Mouse (Mus musculus) spleen, adult 12 weeks (tissue): ENCODE data around the gene Cideb.

Source experiments
- DNase-seq: peaks from one replicate; pipeline ENCODE4 v3.0.0; 2022; ENCODE audit warnings: low spot score

The Cideb gene

GRCm38 (mm10) chr14:55758363-55758784 is at the start of gene Cideb:
Gene Cideb, minus strand, starts transcription at chr14:55758458.
- DNase-seq, result no peak

DNA sequence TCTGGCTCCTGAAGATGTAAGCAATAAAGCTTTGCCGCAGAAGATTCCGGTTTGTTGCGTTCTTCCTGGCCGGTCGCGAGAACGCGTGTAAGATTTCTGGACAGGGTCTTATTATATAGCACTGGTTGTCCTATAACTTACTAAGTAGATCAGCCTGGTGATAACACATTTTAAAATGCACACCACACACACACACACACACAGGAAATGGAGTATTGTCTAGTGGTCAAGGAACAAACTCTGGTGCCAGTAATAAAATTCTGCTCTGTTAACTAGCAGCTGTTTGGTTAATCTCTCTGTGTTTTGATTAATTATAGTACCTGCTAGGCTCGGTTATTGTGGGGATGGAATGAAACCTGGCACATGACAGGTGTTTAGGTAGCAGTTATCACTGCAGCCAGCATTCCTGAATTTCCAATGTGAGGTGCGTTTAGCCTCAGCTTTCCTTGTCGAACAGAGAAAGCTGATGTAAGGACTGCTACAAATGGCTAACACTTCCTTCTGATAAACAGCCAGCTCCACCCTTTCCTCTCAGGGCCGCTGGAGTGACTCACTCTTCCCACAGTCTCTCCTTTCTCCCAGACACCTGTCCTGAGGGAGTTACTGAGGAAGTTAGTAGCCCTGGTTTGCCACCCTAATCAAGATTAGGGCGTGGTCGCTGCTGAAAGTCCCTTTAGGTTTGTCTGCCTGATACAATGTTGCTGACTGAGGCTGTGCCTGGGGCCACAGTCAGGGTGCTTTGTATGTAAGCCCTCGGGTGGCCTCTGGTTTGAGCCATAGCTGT is 37.3 kb upstream of the Cideb start:
- no peak for DNase-seq

- DNase-seq, result no peak
Measured at GRCm38 (mm10) chr14:55793946-55794345, 35.7 kb upstream of the Cideb start.

DNA sequence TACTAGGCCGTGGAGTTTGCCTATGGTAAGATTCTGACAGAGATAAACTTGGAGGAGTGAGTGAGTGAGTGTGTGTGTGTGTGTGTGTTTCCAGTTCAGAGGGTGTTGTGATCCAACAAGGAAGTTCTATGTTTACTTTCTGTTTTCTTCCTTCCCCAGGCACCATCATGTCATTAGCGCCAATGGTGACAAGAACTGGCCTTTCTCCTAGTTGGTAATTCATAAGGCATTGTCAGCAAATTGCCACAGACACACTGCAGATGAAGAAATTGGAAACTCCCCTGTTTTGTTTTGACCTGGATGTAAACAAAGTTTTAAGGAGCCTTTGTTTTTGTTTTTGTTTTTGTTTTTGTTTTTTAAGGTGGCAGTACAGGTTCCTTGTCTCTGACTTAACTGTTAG is 35.2 kb upstream of the Cideb start:
- no peak for DNase-seq

GRCm38 (mm10) chr14:55788256-55789050 is 30.2 kb upstream of the Cideb start, which contains the start of gene Ripk3:
Gene Ripk3, minus strand, starts transcription at chr14:55788865.
- peak; percentile 43 for DNase-seq

- DNase-seq, result no peak
Measured at GRCm38 (mm10) chr14:55787731-55788130, 29.5 kb upstream of the Cideb start.

GRCm38 (mm10) chr14:55785195-55785594 is 26.9 kb upstream of the Cideb start:
- DNase-seq, result no peak

DNA sequence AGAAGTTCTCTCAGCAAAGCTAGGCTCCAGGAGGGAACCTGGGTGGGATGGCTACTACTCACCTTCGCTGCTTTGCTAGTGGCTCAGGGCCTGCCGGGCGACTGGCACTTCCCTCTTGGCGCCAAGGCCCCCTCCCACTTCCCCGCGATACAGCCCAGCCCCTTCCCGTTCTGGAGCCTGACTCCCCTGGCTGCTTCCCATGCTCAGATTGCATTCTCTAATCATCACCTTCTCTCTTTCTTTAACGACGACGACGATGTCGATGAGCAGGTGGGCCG is 25.6 kb upstream of the Cideb start, which contains the start of gene Adcy4:
Adcy4 (minus strand) TSS at position 138 of the 278 bp plus-strand sequence.
- no peak for DNase-seq

DNA sequence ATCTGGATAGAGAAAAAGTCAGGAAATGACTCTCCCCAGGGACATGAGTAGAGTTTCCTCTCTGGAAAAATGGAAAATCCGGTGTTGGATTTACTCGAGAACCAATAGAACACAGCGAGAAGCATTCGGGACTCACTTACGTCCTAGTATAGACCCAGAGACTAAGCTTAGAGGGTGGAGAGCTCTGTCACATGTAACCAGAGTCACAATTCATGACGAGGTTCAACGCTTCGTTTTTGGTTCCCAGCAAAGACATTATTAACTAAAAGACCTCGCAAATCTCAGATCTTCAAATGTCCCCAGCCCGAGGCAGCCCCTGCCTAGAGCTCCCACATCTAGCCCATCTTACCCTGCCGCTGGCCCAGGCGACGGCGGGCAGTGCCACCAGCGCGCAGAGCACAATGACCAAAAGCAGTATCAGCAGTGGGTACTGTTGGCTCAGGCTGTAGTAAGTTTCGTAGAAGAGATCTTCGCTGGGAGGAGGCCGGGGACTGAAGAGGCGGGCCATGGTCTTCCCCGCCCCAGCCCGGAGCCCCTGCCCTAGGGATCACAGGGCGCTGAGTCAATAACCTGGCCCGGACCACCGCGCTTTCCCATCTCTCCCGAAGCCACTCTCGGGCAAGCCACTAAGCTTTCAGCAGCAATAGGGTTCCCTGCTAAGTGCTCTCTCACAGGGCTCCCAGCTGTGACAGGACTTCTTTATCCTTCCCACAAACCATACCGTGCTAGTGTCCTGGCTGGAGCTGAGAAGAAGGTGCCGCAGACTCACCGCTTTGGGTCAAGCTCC is 25.1 kb upstream of the Cideb start:
- no peak for DNase-seq

DNA sequence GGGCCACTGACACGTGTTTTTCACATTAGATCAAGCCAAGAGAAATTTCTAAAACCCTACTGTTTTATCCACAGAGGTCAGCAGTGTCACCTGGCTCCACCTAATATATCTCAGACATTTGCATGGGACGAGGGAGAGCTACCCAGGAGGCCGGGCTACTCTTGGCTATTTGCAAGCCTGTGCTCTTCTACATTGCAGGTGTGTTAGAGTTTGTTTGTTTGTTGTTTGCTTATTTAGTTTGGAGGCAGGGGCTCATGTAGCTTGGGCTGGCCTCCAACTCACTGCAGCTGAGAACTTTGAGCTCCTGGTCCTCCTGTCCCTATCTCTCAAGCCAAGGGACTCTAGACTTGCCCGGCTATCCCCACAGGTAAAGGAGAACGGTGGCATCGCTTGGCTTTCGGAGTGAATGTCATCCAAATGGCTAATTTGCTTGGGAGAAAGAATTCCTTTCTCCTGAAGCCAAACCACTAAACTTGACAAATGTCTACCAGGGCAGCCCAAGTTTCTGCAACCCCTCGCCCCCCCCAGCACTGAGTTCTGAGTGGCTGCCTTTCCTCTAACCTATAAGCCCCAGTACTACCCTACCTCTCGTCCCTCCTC is 24.2 kb upstream of the Cideb start:
- DNase-seq, result no peak

GRCm38 (mm10) chr14:55781310-55781709 is 23.1 kb upstream of the Cideb start:
- DNase-seq, result no peak

GRCm38 (mm10) chr14:55780736-55781135 is 22.5 kb upstream of the Cideb start:
- no peak for DNase-seq

DNA sequence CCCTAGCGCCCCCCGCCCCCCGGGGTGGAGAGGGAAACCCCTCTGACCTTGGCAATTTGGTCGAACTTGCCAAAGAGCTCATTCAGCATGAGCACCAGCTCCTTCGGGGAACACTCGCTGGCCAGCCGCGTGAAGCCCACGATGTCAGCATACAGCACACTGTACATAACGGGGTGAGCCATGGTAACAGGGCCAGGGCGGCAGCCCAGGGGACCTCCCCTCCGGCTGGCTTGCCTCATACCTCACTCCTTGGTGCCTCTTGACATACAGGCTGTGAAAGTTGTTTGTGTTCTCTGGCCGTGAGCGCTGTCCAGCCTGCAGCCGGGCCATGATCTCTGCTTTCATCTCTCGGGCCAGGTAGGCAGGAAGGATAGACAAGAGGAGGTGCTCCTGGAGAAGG is 21.4 kb upstream of the Cideb start:
- no peak for DNase-seq

- no peak for DNase-seq
Measured at GRCm38 (mm10) chr14:55778686-55779085, 20.4 kb upstream of the Cideb start.

GRCm38 (mm10) chr14:55777806-55778205 is 19.5 kb upstream of the Cideb start:
- DNase-seq, result no peak

DNA sequence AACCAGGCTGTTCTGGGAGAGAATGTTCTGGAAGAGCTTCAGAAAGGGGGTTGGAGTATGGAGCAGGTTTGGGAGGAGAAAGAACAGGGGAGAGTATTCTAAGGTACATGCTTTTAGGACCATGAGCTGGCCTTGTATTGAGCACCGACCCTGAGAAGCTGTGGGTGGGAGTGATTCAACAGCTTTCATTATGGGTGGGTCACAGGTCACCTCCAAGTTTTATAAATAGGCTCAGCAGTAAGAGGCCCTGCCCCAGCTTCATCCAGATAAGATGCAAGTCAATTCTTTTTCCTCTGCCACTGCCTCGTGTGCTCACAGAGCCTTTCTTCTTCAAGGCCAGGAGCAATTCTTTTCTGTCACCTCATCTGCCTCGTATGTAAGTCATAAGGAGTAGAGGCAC is 18.9 kb upstream of the Cideb start:
- DNase-seq, result no peak

GRCm38 (mm10) chr14:55776711-55777110 is 18.5 kb upstream of the Cideb start:
- no peak for DNase-seq

DNA sequence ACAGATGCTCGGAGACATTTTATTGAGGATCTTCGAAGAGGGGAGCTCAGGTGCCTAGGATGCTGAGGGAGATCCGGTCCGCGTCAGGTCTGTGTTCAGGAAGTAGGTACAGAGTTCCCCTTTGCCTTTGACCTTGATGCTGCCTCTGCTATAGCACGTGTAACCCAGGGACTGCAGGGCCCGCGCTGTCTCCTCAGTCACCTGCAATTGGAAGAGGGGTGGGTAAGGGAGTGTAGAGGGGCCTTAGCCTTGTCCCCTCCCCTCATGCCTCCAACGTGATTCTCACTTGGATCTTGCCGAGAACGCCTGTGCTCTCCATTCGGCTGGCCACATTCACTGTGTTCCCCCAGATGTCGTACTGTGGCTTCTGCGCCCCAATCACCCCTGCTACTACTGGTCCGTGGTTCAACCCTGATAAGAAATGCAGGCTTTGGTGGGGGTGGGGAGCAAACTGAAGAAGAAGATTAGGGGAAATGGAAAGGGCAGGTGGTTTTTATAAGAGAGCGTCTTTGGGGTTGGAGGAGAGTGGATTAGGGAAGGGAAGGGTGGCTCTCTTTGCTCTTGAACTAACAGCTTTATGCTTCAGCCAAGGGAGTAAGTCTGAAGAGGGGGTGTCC is 10.9 kb upstream of the Cideb start:
- no peak for DNase-seq

DNA sequence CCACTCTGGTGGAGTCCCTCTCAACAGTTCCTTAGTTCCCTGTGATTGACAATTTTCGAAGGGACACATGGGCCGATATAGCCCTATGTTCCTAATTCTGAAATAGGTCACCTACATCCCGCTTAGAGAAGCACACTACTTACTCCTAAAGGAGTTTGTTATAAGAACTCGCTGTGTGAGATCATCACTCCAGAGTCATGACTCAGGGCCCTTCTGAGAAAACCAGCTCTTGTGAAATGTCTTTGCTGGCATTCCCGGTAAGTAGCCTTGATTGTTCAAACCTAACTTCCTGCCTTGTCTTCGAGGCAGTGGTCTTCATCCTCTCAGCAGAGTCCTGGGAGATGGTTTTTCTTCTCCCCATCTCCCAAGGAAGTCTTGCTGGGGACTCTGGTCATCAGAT is 10.3 kb upstream of the Cideb start:
- no peak for DNase-seq

DNA sequence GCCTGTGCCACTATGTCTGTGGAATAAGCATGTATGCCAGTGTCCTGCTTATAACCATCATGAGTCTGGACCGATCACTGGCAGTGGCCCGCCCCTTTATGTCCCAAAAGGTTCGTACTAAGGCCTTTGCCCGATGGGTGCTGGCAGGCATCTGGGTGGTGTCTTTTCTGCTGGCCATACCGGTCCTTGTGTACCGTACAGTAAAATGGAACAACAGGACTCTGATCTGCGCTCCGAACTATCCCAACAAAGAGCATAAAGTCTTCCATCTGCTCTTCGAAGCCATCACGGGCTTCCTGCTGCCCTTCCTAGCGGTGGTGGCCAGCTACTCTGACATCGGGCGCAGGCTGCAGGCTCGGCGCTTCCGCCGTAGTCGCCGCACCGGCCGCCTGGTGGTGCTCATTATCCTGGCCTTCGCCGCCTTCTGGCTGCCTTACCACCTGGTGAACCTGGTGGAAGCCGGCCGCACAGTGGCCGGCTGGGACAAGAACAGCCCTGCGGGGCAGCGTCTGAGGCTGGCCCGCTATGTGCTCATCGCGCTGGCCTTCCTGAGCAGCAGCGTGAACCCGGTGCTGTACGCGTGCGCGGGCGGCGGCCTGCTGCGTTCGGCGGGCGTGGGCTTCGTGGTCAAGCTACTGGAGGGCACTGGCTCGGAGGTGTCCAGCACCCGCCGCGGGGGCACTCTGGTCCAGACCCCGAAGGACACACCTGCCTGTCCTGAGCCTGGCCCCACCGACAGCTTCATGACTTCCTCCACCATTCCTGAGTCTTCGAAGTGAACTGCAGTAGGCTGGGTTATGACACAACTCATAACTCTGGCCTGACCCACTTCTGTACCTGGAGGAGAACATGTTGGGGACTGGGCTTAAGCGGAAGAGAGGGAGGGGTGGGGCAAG is 9.5 kb upstream of the Cideb start:
- DNase-seq, result no peak

GRCm38 (mm10) chr14:55765696-55766095 is 7.4 kb upstream of the Cideb start, which contains the start of gene Ltb4r1:
Gene Ltb4r1, plus strand, starts transcription at chr14:55765962.
- no peak for DNase-seq
